Mouse (Mus musculus): ENCODE results near the gene Pmepa1.

Pmepa1 gene

GRCm38 (mm10) chr2:173187182-173187855, 89.0 kb downstream of the Pmepa1 start:
- TF ChIP-seq NANOG (IDR thresholded peaks at IDR 0.05; ENCODE audit: borderline replicate concordance, low read length) (no peak), POU5F1 (IDR thresholded peaks at IDR 0.05; ENCODE audit: borderline replicate concordance, low read length) (no peak), CTCF (conservative IDR thresholded peaks at IDR 0.05; ENCODE audit: low read length) (no peak)

GRCm38 (mm10) chr2:173186047-173186943, 90.0 kb downstream of the Pmepa1 start:
- 0 out of 2 replicates have a peak overlapping the region, but pooled peaks have one; percentile 4 for H3K4me3 ChIP-seq (replicated peaks; ENCODE audit: low read length)
- H3K4me1 ChIP-seq (replicated peaks; ENCODE audit: low read depth, low read length): peaks cover 21% of the 10 kb centered on the region
- H3K36me3 ChIP-seq (ENCODE audit: insufficient read depth, low read length): no peaks in the 10 kb centered on the region
- H3K27me3 ChIP-seq (ENCODE audit: insufficient read depth, low read length): peaks cover 33% of the 10 kb centered on the region
- no peaks in the 10 kb centered on the region for H3K9me3 ChIP-seq (ENCODE audit: low read length)
- peak; percentile 67 for TF ChIP-seq CTCF (conservative IDR thresholded peaks at IDR 0.05; ENCODE audit: low read length)
- TF ChIP-seq NANOG (IDR thresholded peaks at IDR 0.05; ENCODE audit: borderline replicate concordance, low read length): no peak

More at GRCm38 (mm10) chr2:173187182-173187855, 89.0 kb downstream of the Pmepa1 start:
- Histone ChIP-seq H3K9me3 (ENCODE audit: low read length) (no peaks in the 10 kb centered on the region), H3K27me3 (ENCODE audit: insufficient read depth, low read length) (peaks cover 25% of the 10 kb centered on the region), H3K36me3 (ENCODE audit: insufficient read depth, low read length) (no peaks in the 10 kb centered on the region), H3K4me1 (replicated peaks; ENCODE audit: low read depth, low read length) (peaks cover 20% of the 10 kb centered on the region), H3K4me3 (replicated peaks; ENCODE audit: low read length) (no peak overlapping the region)

GRCm38 (mm10) chr2:173185282-173185681, 91.1 kb downstream of the Pmepa1 start:
- peaks cover 28% of the 10 kb centered on the region for H3K4me1 ChIP-seq (replicated peaks; ENCODE audit: low read depth, low read length)
- H3K36me3 ChIP-seq (ENCODE audit: insufficient read depth, low read length): no peaks in the 10 kb centered on the region
- no peak for TF ChIP-seq POU5F1 (IDR thresholded peaks at IDR 0.05; ENCODE audit: borderline replicate concordance, low read length)
- TF ChIP-seq NANOG (IDR thresholded peaks at IDR 0.05; ENCODE audit: borderline replicate concordance, low read length): no peak
- H3K27me3 ChIP-seq (ENCODE audit: insufficient read depth, low read length): peaks cover 35% of the 10 kb centered on the region
- no peak overlapping the region for H3K4me3 ChIP-seq (replicated peaks; ENCODE audit: low read length)
- no peaks in the 10 kb centered on the region for H3K9me3 ChIP-seq (ENCODE audit: low read length)

- H3K9me3 ChIP-seq (ENCODE audit: low read length): no peaks in the 10 kb centered on the region
- H3K4me1 ChIP-seq (replicated peaks; ENCODE audit: low read depth, low read length): peaks cover 28% of the 10 kb centered on the region
- H3K27me3 ChIP-seq (ENCODE audit: insufficient read depth, low read length): peaks cover 36% of the 10 kb centered on the region
- H3K36me3 ChIP-seq (ENCODE audit: insufficient read depth, low read length): no peaks in the 10 kb centered on the region
- H3K4me3 ChIP-seq (replicated peaks; ENCODE audit: low read length): no peak overlapping the region
- no peak for TF ChIP-seq NANOG (IDR thresholded peaks at IDR 0.05; ENCODE audit: borderline replicate concordance, low read length)
- TF ChIP-seq POU5F1 (IDR thresholded peaks at IDR 0.05; ENCODE audit: borderline replicate concordance, low read length): no peak
- no peak; the same call in 1 of the 2 replicates for TF ChIP-seq CTCF (conservative IDR thresholded peaks at IDR 0.05; ENCODE audit: low read length)
Measured at GRCm38 (mm10) chr2:173184475-173185080, 91.8 kb downstream of the Pmepa1 start.

- TF ChIP-seq POU5F1 (IDR thresholded peaks at IDR 0.05; ENCODE audit: borderline replicate concordance, low read length): no peak
- TF ChIP-seq CTCF (conservative IDR thresholded peaks at IDR 0.05; ENCODE audit: low read length): peak; percentile 56
- TF ChIP-seq NANOG (IDR thresholded peaks at IDR 0.05; ENCODE audit: borderline replicate concordance, low read length): no peak
- no peaks in the 10 kb centered on the region for H3K9me3 ChIP-seq (ENCODE audit: low read length)
- H3K36me3 ChIP-seq (ENCODE audit: insufficient read depth, low read length): no peaks in the 10 kb centered on the region
- peaks cover 37% of the 10 kb centered on the region for H3K27me3 ChIP-seq (ENCODE audit: insufficient read depth, low read length)
- H3K4me1 ChIP-seq (replicated peaks; ENCODE audit: low read depth, low read length): peaks cover 28% of the 10 kb centered on the region
- no peak overlapping the region for H3K4me3 ChIP-seq (replicated peaks; ENCODE audit: low read length)
Measured at GRCm38 (mm10) chr2:173183836-173184460, 92.4 kb downstream of the Pmepa1 start.

GRCm38 (mm10) chr2:173183311-173183710, 93.0 kb downstream of the Pmepa1 start:
- H3K4me3 ChIP-seq (replicated peaks; ENCODE audit: low read length): no peak overlapping the region
- H3K36me3 ChIP-seq (ENCODE audit: insufficient read depth, low read length): no peaks in the 10 kb centered on the region
- H3K9me3 ChIP-seq (ENCODE audit: low read length): no peaks in the 10 kb centered on the region
- no peak for TF ChIP-seq CTCF (conservative IDR thresholded peaks at IDR 0.05; ENCODE audit: low read length)
- TF ChIP-seq POU5F1 (IDR thresholded peaks at IDR 0.05; ENCODE audit: borderline replicate concordance, low read length): no peak
- no peak for TF ChIP-seq NANOG (IDR thresholded peaks at IDR 0.05; ENCODE audit: borderline replicate concordance, low read length)
- H3K27me3 ChIP-seq (ENCODE audit: insufficient read depth, low read length): peaks cover 37% of the 10 kb centered on the region
- peaks cover 28% of the 10 kb centered on the region for H3K4me1 ChIP-seq (replicated peaks; ENCODE audit: low read depth, low read length)

GRCm38 (mm10) chr2:173182796-173183195, 93.5 kb downstream of the Pmepa1 start:
- TF ChIP-seq CTCF (conservative IDR thresholded peaks at IDR 0.05; ENCODE audit: low read length): no peak
- no peak for TF ChIP-seq NANOG (IDR thresholded peaks at IDR 0.05; ENCODE audit: borderline replicate concordance, low read length)
- no peak for TF ChIP-seq POU5F1 (IDR thresholded peaks at IDR 0.05; ENCODE audit: borderline replicate concordance, low read length)

GRCm38 (mm10) chr2:173181901-173182300, 94.4 kb downstream of the Pmepa1 start:
- H3K4me3 ChIP-seq (replicated peaks; ENCODE audit: low read length): no peak overlapping the region
- TF ChIP-seq POU5F1 (IDR thresholded peaks at IDR 0.05; ENCODE audit: borderline replicate concordance, low read length) (no peak), CTCF (conservative IDR thresholded peaks at IDR 0.05; ENCODE audit: low read length) (no peak), NANOG (IDR thresholded peaks at IDR 0.05; ENCODE audit: borderline replicate concordance, low read length) (no peak)
- H3K9me3 ChIP-seq (ENCODE audit: low read length): no peaks in the 10 kb centered on the region
- H3K27me3 ChIP-seq (ENCODE audit: insufficient read depth, low read length): peaks cover 48% of the 10 kb centered on the region
- H3K4me1 ChIP-seq (replicated peaks; ENCODE audit: low read depth, low read length): peaks cover 19% of the 10 kb centered on the region
- no peaks in the 10 kb centered on the region for H3K36me3 ChIP-seq (ENCODE audit: insufficient read depth, low read length)

More at GRCm38 (mm10) chr2:173182796-173183195, 93.5 kb downstream of the Pmepa1 start:
- no peak overlapping the region for H3K4me3 ChIP-seq (replicated peaks; ENCODE audit: low read length)
- H3K9me3 ChIP-seq (ENCODE audit: low read length): no peaks in the 10 kb centered on the region
- H3K27me3 ChIP-seq (ENCODE audit: insufficient read depth, low read length): peaks cover 40% of the 10 kb centered on the region
- peaks cover 28% of the 10 kb centered on the region for H3K4me1 ChIP-seq (replicated peaks; ENCODE audit: low read depth, low read length)
- no peaks in the 10 kb centered on the region for H3K36me3 ChIP-seq (ENCODE audit: insufficient read depth, low read length)

All from E14TG2a.4 (cell line).